Mouse (Mus musculus): Measurements from ENCODE around the gene 4930469K13Rik.

Gene 4930469K13Rik

GRCm38 (mm10) chr11:34077870-34078269 lies 20.5 kb downstream of the 4930469K13Rik start:
- DNase-seq = no peak

- peak; percentile 74 for DNase-seq
Observed at GRCm38 (mm10) chr11:34073776-34074175, 24.6 kb downstream of the 4930469K13Rik start.

GRCm38 (mm10) chr11:34072309-34072708 lies 26.0 kb downstream of the 4930469K13Rik start:
- no peak for DNase-seq

- DNase-seq = peak; percentile 16
Observed at GRCm38 (mm10) chr11:34070596-34070995, 27.8 kb downstream of the 4930469K13Rik start.

- no peak for DNase-seq
Observed at GRCm38 (mm10) chr11:34063702-34064485, 34.5 kb downstream of the 4930469K13Rik start.

- DNase-seq = no peak
Observed at GRCm38 (mm10) chr11:34063257-34063656, 35.1 kb downstream of the 4930469K13Rik start.

GRCm38 (mm10) chr11:34061740-34062139 lies 36.6 kb downstream of the 4930469K13Rik start:
- no peak for DNase-seq

GRCm38 (mm10) chr11:34058960-34059359 lies 39.4 kb downstream of the 4930469K13Rik start:
- no peak for DNase-seq

- no peak for DNase-seq
Observed at GRCm38 (mm10) chr11:34058332-34058731, 40.0 kb downstream of the 4930469K13Rik start.

GRCm38 (mm10) chr11:34056715-34057114 lies 41.6 kb downstream of the 4930469K13Rik start:
- no peak for DNase-seq

- no peak for DNase-seq
Observed at GRCm38 (mm10) chr11:34054031-34054727, 44.2 kb downstream of the 4930469K13Rik start.

- no peak for DNase-seq
Observed at GRCm38 (mm10) chr11:34053031-34053818, 45.1 kb downstream of the 4930469K13Rik start.

- no peak for DNase-seq
Observed at GRCm38 (mm10) chr11:34050643-34051042, 47.7 kb downstream of the 4930469K13Rik start.

GRCm38 (mm10) chr11:34050063-34050462 lies 48.3 kb downstream of the 4930469K13Rik start:
- no peak for DNase-seq

GRCm38 (mm10) chr11:34049125-34049379 lies 49.3 kb downstream of the 4930469K13Rik start:
- no peak for DNase-seq

- DNase-seq = no peak
Observed at GRCm38 (mm10) chr11:34048375-34049124, 49.8 kb downstream of the 4930469K13Rik start.

- DNase-seq = no peak
Observed at GRCm38 (mm10) chr11:34047542-34047937, 50.8 kb downstream of the 4930469K13Rik start.

GRCm38 (mm10) chr11:34046767-34047541 lies 51.4 kb downstream of the 4930469K13Rik start, which contains the start of gene Lcp2:
TSS of gene Lcp2 (plus strand) at chr11:34046920.
- DNase-seq = no peak

- no peak for DNase-seq
Observed at GRCm38 (mm10) chr11:34042808-34043207, 55.5 kb downstream of the 4930469K13Rik start.

GRCm38 (mm10) chr11:34040061-34040460 lies 58.3 kb downstream of the 4930469K13Rik start:
- DNase-seq = no peak

- no peak for DNase-seq
Observed at GRCm38 (mm10) chr11:34035909-34036658, 62.3 kb downstream of the 4930469K13Rik start.

Data from right cerebral cortex, postnatal 4 days (tissue).